Mouse (Mus musculus): ENCODE measurements around the gene Syt17. TPM values are rescaled to one million over a fixed set of nuclear protein-coding genes. Genes with fewer than 3 reads are reported as not detected.

Syt17 gene
- 0.07 TPM in 2 replicates for polyA plus RNA-seq (2012; rRNA removed)

GRCm38 (mm10) chr7:118448134-118448967, at the start of gene Syt17:
Gene Syt17 (minus strand): TSS chr7:118448222.

GRCm38 (mm10) chr7:118491431-118492147, 43.6 kb upstream of the Syt17 start, which contains the start of gene Itpripl2:
Gene Itpripl2 (minus strand): TSS chr7:118491975.

Other genes starting within 250 kb of the Syt17 start
- 10.7 and 13.5 TPM in 2 replicates for gene Smg1, start 204.6 kb downstream of the Syt17 start, polyA plus RNA-seq (2012; rRNA removed)
- gene Itpripl2, start 43.8 kb upstream of the Syt17 start, polyA plus RNA-seq (2012; rRNA removed): 1.3 and 1.7 TPM in 2 replicates
- 34.4 and 35.7 TPM in 2 replicates for gene Coq7, start 85.1 kb upstream of the Syt17 start, polyA plus RNA-seq (2012; rRNA removed)
- 0.13 and 0.19 TPM in 2 replicates for gene Tmc7, start 136.5 kb upstream of the Syt17 start, polyA plus RNA-seq (2012; rRNA removed)
- gene Tmc5, start 149.1 kb upstream of the Syt17 start, polyA plus RNA-seq (2012; rRNA removed): 0.01 TPM in 1 of 2 replicates, not detected in the other